Mouse (Mus musculus): ENCODE data around the gene Anln.

- no peak for TF ChIP-seq CTCF (IDR thresholded peaks at IDR 0.05; ENCODE audit: insufficient read depth, low read length)
- TF ChIP-seq POLR2A (IDR thresholded peaks at IDR 0.05; ENCODE audit: borderline replicate concordance, extremely low read depth, low read depth, low read length) = no peak
Measured at GRCm38 (mm10) chr9:22314066-22314465, 74.9 kb downstream of the Anln start.

All from lung, adult 2 months (tissue).